Mouse (Mus musculus): Measurements from ENCODE around the gene Anpep. TPM values are rescaled to one million over a fixed set of nuclear protein-coding genes. Genes with fewer than 3 reads are reported as not detected.

Anpep gene
- polyA plus RNA-seq, 2 experiments: 26.6 to 39.8 TPM

DNA sequence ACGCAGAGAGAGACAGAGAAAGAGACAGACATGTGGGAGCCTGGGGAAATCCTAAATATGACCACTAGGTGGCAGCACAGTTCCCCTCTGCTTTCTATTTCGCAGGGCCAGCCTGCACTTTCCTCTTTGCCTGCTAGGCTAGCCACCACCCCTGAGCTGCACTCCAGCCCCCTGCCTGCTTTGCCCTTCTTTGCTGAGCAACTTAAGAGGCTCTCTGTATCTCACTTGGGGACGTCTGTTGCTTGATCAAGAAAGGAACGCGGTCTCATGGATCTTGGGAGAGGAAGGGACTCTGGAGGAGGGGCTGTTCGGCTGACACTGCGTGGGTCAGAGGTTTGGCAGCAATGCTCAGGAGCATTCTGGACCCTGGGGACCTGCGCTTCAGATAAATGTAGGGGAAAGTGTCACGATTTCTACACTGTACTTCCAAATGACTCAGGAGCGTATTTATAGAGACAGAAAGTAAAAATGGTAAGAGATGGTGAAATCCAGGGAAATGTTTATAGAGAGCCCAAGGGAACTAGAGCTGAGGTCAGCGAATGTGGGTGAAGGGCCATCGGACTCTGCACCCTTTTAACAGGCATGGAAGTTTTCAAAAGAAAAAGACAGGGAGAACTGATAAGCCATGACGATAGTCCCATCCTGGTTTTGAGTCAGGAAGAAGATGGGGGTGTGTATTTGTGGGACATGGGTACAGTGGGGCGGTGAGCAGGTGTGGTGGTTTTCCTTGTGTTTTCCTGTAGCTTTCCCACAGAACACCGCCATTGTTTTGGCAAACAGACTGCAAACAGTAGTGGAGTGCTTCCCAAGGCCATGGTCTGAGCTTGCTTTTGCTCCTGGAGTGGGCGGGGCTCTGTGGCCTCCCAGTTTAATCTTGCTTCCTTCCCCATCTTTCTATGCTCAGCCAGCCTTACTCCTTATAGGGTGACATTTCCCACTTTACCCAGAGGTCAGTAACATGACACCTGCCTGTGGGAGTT, 79.9 kb downstream of the Anpep start:
- DNase-seq (ENCODE audit: low spot score): peak; percentile 79
- H3K4me2 ChIP-seq (replicated peaks; ENCODE audit: low read depth, low read length, severe bottlenecking): peak overlapping the region; percentile 37; the same call in 1 of the 2 replicates
- ATAC-seq (ENCODE audit: low FRiP score, low read depth): peak; percentile 67; the same call in 1 of the 2 replicates
- 30% methylated on average over 16 of the region's 16 CpGs for WGBS
- H3K4me3 ChIP-seq (replicated peaks; ENCODE audit: low read length): 0 out of 2 replicates have a peak overlapping the region, but pooled peaks have one; percentile 9
- H3K9ac ChIP-seq (ENCODE audit: low read depth, low read length, severe bottlenecking): 0 out of 2 replicates have a peak overlapping the region, but pooled peaks have one; percentile 29
- H3K4me1 ChIP-seq (ENCODE audit: control insufficient read depth, insufficient read depth, low read length): no peaks in the 10 kb centered on the region
- H3K36me3 ChIP-seq (ENCODE audit: control insufficient read depth, insufficient read depth, low read length): no peaks in the 10 kb centered on the region
- TF ChIP-seq POLR2A (IDR thresholded peaks at IDR 0.05; ENCODE audit: borderline replicate concordance, extremely low read depth, insufficient read depth, insufficient read length): no peak
- H3K27me3 ChIP-seq (ENCODE audit: control insufficient read depth, insufficient read depth, low read length): no peaks in the 10 kb centered on the region
- H3K27ac ChIP-seq (replicated peaks; ENCODE audit: low read depth, low read length): no peak overlapping the region
- no peaks in the 10 kb centered on the region for H3K9me3 ChIP-seq (ENCODE audit: control insufficient read depth, low read length)

Other genes with a start within 250 kb of the Anpep start
- 0.08 and 0.14 TPM in 2 replicates for gene Rhcg, start 243.4 kb downstream of the Anpep start, polyA plus RNA-seq (2012; rRNA removed)
- gene Rhcg, start 243.4 kb downstream of the Anpep start, polyA plus RNA-seq (2014; fragmentation: Nextera tagmentation; extraction: Ambion mirVana): 0.11 TPM in 1 of 2 replicates, not detected in the other
- gene Ticrr, start 200.9 kb downstream of the Anpep start, polyA plus RNA-seq (2012; rRNA removed): 6.8 and 7.4 TPM in 2 replicates
- gene Ticrr, start 200.9 kb downstream of the Anpep start, polyA plus RNA-seq (2014; fragmentation: Nextera tagmentation; extraction: Ambion mirVana): 7.9 and 9.5 TPM in 2 replicates
- gene Kif7, start 145.3 kb downstream of the Anpep start, polyA plus RNA-seq (2012; rRNA removed): 14.6 and 14.9 TPM in 2 replicates
- 7.2 and 8.2 TPM in 2 replicates for gene Kif7, start 145.3 kb downstream of the Anpep start, polyA plus RNA-seq (2014; fragmentation: Nextera tagmentation; extraction: Ambion mirVana)
- 0.21 and 0.23 TPM in 2 replicates for gene Plin1, start 128.2 kb downstream of the Anpep start, polyA plus RNA-seq (2012; rRNA removed)
- not detected in 2 replicates for gene Plin1, start 128.2 kb downstream of the Anpep start, polyA plus RNA-seq (2014; fragmentation: Nextera tagmentation; extraction: Ambion mirVana)
- gene Pex11a, start 117.9 kb downstream of the Anpep start, polyA plus RNA-seq (2012; rRNA removed): 9.0 TPM in 2 replicates
- 10.1 and 10.3 TPM in 2 replicates for gene Pex11a, start 117.9 kb downstream of the Anpep start, polyA plus RNA-seq (2014; fragmentation: Nextera tagmentation; extraction: Ambion mirVana)
- gene Wdr93, start 117.9 kb downstream of the Anpep start, polyA plus RNA-seq (2012; rRNA removed): 0.20 and 0.21 TPM in 2 replicates
- gene Wdr93, start 117.9 kb downstream of the Anpep start, polyA plus RNA-seq (2014; fragmentation: Nextera tagmentation; extraction: Ambion mirVana): 0.12 TPM in 1 of 2 replicates, not detected in the other
- 0.06 and 0.20 TPM in 2 replicates for gene Mesp1, start 67.3 kb downstream of the Anpep start, polyA plus RNA-seq (2012; rRNA removed)
- 0.23 TPM in 1 of 2 replicates, not detected in the other for gene Mesp1, start 67.3 kb downstream of the Anpep start, polyA plus RNA-seq (2014; fragmentation: Nextera tagmentation; extraction: Ambion mirVana)
- gene Mesp2, start 50.3 kb downstream of the Anpep start, polyA plus RNA-seq (2012; rRNA removed): 0.67 and 1.00 TPM in 2 replicates
- 0.50 and 0.65 TPM in 2 replicates for gene Mesp2, start 50.3 kb downstream of the Anpep start, polyA plus RNA-seq (2014; fragmentation: Nextera tagmentation; extraction: Ambion mirVana)
- gene Ap3s2, start 59.6 kb upstream of the Anpep start, polyA plus RNA-seq (2012; rRNA removed): 23.1 and 28.8 TPM in 2 replicates
- 27.3 and 30.3 TPM in 2 replicates for gene Ap3s2, start 59.6 kb upstream of the Anpep start, polyA plus RNA-seq (2014; fragmentation: Nextera tagmentation; extraction: Ambion mirVana)
- 14.8 and 15.3 TPM in 2 replicates for gene Arpin, start 74.3 kb upstream of the Anpep start, polyA plus RNA-seq (2012; rRNA removed)
- 25.6 and 26.8 TPM in 2 replicates for gene Arpin, start 74.3 kb upstream of the Anpep start, polyA plus RNA-seq (2014; fragmentation: Nextera tagmentation; extraction: Ambion mirVana)
- 24.7 and 35.5 TPM in 2 replicates for gene Zfp710, start 163.8 kb upstream of the Anpep start, polyA plus RNA-seq (2012; rRNA removed)
- gene Zfp710, start 163.8 kb upstream of the Anpep start, polyA plus RNA-seq (2014; fragmentation: Nextera tagmentation; extraction: Ambion mirVana): 15.0 and 16.9 TPM in 2 replicates